ENCODE assay signal across 7 mouse cellular contexts in genomic region chr9:102649917-102650527, GRCm38 (mm10). TPM values are rescaled to one million over a fixed set of nuclear protein-coding genes. Genes with fewer than 3 reads are reported as not detected.
DNase-seq lines count a peak whose midpoint lies in the region; ATAC-seq lines count a peak whose summit lies in the region.

No protein-coding gene starts in this region.

- peak; percentile 79 for ATAC-seq in forebrain, embryonic 13.5 days
- ATAC-seq in midbrain, embryonic 13.5 days: peak; percentile 81

- H3K4me1 ChIP-seq in forebrain, embryonic 13.5 days: peaks cover 41% of the 10 kb centered on the region
- H3K4me1 ChIP-seq in midbrain, embryonic 13.5 days (replicated peaks): peaks cover 29% of the 10 kb centered on the region

- DNase-seq in 3T3-L1 (ENCODE audit: low read depth, low spot score) (peak; percentile 91), MN1 (ENCODE audit: low spot score) (peak; percentile 67)
- DNase-seq in spleen, postnatal 14 days (ENCODE audit: low spot score in 2 of 2): no peak
- no peak for DNase-seq in spleen, postnatal 36 days (ENCODE audit: low spot score in 2 of 2)
- DNase-seq in left cerebral cortex, postnatal 10 days (ENCODE audit: extremely low spot score in 1 of 2, low spot score in 2 of 2): no peak

- intact Hi-C loops in left cerebral cortex, postnatal 10 days (cut with DNase I): no loop called here

- H3K4me3 ChIP-seq in forebrain, embryonic 13.5 days: no peak overlapping the region
- H3K4me3 ChIP-seq in midbrain, embryonic 13.5 days (replicated peaks): no peak overlapping the region

- H3K4me2 ChIP-seq in forebrain, embryonic 13.5 days: peak overlapping the region; percentile 30; the same call in 1 of the 2 replicates
- H3K4me2 ChIP-seq in midbrain, embryonic 13.5 days (replicated peaks): peak overlapping the region; percentile 28; the same call in 1 of the 2 replicates

- no peaks in the 10 kb centered on the region for H3K36me3 ChIP-seq in forebrain, embryonic 13.5 days (ENCODE audit: poor library complexity, severe bottlenecking)
- H3K36me3 ChIP-seq in midbrain, embryonic 13.5 days: no peaks in the 10 kb centered on the region

- 27% methylated on average over 17 of the region's 17 CpGs for WGBS in forebrain, embryonic 13.5 days
- WGBS in midbrain, embryonic 13.5 days: 31% methylated on average over 17 of the region's 17 CpGs

- H3K27me3 ChIP-seq in forebrain, embryonic 13.5 days: no peaks in the 10 kb centered on the region
- peaks cover 5% of the 10 kb centered on the region; the same call in 1 of the 2 replicates for H3K27me3 ChIP-seq in midbrain, embryonic 13.5 days

- H3K27ac ChIP-seq in forebrain, embryonic 13.5 days: peak overlapping the region; percentile 64
- H3K27ac ChIP-seq in midbrain, embryonic 13.5 days: peak overlapping the region; percentile 40

- no peaks in the 10 kb centered on the region for H3K9me3 ChIP-seq in forebrain, embryonic 13.5 days (replicated peaks)
- no peaks in the 10 kb centered on the region for H3K9me3 ChIP-seq in midbrain, embryonic 13.5 days

- H3K9ac ChIP-seq in forebrain, embryonic 13.5 days: no peak overlapping the region
- no peak overlapping the region for H3K9ac ChIP-seq in midbrain, embryonic 13.5 days (replicated peaks)

RNA-seq across cellular contexts. Expression of gene Cep63, which starts 23.7 kb away (rescaled TPM):
- 55.4 and 57.9 TPM in 2 replicates for polyA plus RNA-seq in forebrain, embryonic 13.5 days (2015; fragmentation: Nextera tagmentation; extraction: Ambion mirVana)
- polyA plus RNA-seq in midbrain, embryonic 13.5 days (2015; fragmentation: Nextera tagmentation; extraction: Ambion mirVana): 48.3 and 51.6 TPM in 2 replicates
- total RNA-seq in left cerebral cortex, postnatal 10 days (2021): 10 to 100 TPM; 26.8 to 28.7 TPM

RNA-seq across cellular contexts. Expression of gene Anapc13, which starts 23.9 kb away (rescaled TPM):
- polyA plus RNA-seq in forebrain, embryonic 13.5 days (2015; fragmentation: Nextera tagmentation; extraction: Ambion mirVana): 191 and 222 TPM in 2 replicates
- 179 and 203 TPM in 2 replicates for polyA plus RNA-seq in midbrain, embryonic 13.5 days (2015; fragmentation: Nextera tagmentation; extraction: Ambion mirVana)
- total RNA-seq in left cerebral cortex, postnatal 10 days (2021): 10 to 100 TPM; 95.2 to 96.2 TPM

Comparison
In these comparisons a context has a peak if more than half of its experiments do, and no peak if none do; other contexts are left out.
1. DNase-seq: peak in 3T3-L1 (single experiment) and MN1 (single experiment); none in spleen, postnatal 14 days (0 of 2), spleen, postnatal 36 days (0 of 2) and left cerebral cortex, postnatal 10 days (0 of 2).